Mouse (Mus musculus) embryo, embryonic 10 days (tissue): Measurements from ENCODE around the gene Mybpc3.

ENCODE experiments used
- DNase-seq: peaks from one replicate; pipeline ENCODE4 v3.0.0-alpha.2; 2015; ENCODE audit warnings: low spot score

The Mybpc3 gene

GRCm38 (mm10) chr2:91121497-91121896 lies 3.6 kb downstream of the Mybpc3 start:
- DNase-seq: no peak

- DNase-seq: no peak
Measured at GRCm38 (mm10) chr2:91123521-91123920, 5.6 kb downstream of the Mybpc3 start.

GRCm38 (mm10) chr2:91125101-91125500 lies 7.2 kb downstream of the Mybpc3 start:
- no peak for DNase-seq

- no peak for DNase-seq
Measured at GRCm38 (mm10) chr2:91128761-91129160, 10.8 kb downstream of the Mybpc3 start.

- no peak for DNase-seq
Measured at GRCm38 (mm10) chr2:91130126-91130525, 12.2 kb downstream of the Mybpc3 start.

- no peak for DNase-seq
Measured at GRCm38 (mm10) chr2:91131251-91131650, 13.3 kb downstream of the Mybpc3 start.

GRCm38 (mm10) chr2:91132035-91132434 lies 14.1 kb downstream of the Mybpc3 start:
- DNase-seq: no peak

GRCm38 (mm10) chr2:91136513-91137412 lies 18.8 kb downstream of the Mybpc3 start:
- DNase-seq: no peak

- no peak for DNase-seq
Measured at GRCm38 (mm10) chr2:91137481-91137880, 19.5 kb downstream of the Mybpc3 start.

- no peak for DNase-seq
Measured at GRCm38 (mm10) chr2:91139311-91139710, 21.4 kb downstream of the Mybpc3 start.

GRCm38 (mm10) chr2:91139764-91140163 lies 21.8 kb downstream of the Mybpc3 start:
- no peak for DNase-seq

- DNase-seq: no peak
Measured at GRCm38 (mm10) chr2:91142920-91143319, 25.0 kb downstream of the Mybpc3 start.

- DNase-seq: no peak
Measured at GRCm38 (mm10) chr2:91143401-91143800, 25.5 kb downstream of the Mybpc3 start.

GRCm38 (mm10) chr2:91148101-91148500 lies 30.2 kb downstream of the Mybpc3 start:
- DNase-seq: no peak

- DNase-seq: no peak
Measured at GRCm38 (mm10) chr2:91151331-91151730, 33.4 kb downstream of the Mybpc3 start.

GRCm38 (mm10) chr2:91152885-91153377 lies 35.0 kb downstream of the Mybpc3 start:
- DNase-seq: no peak

- no peak for DNase-seq
Measured at GRCm38 (mm10) chr2:91154091-91154490, 36.1 kb downstream of the Mybpc3 start.

- no peak for DNase-seq
Measured at GRCm38 (mm10) chr2:91157002-91157752, 39.2 kb downstream of the Mybpc3 start.

- no peak for DNase-seq
Measured at GRCm38 (mm10) chr2:91160591-91160990, 42.6 kb downstream of the Mybpc3 start.

- DNase-seq: no peak
Measured at GRCm38 (mm10) chr2:91162952-91163351, 45.0 kb downstream of the Mybpc3 start.

GRCm38 (mm10) chr2:91163532-91163931 lies 45.6 kb downstream of the Mybpc3 start:
- DNase-seq: no peak

- DNase-seq: no peak
Measured at GRCm38 (mm10) chr2:91164991-91165390, 47.0 kb downstream of the Mybpc3 start.

- DNase-seq: no peak
Measured at GRCm38 (mm10) chr2:91167629-91168028, 49.7 kb downstream of the Mybpc3 start.
